Mouse (Mus musculus): ENCODE results near the gene Pdpn. TPM values are rescaled to one million over a fixed set of nuclear protein-coding genes. Genes with fewer than 3 reads are reported as not detected.

Gene Pdpn
- polyA plus RNA-seq, 1 experiment: not detected

- Histone ChIP-seq H3K36me3 (replicated peaks; ENCODE audit: low read length) (no peaks in the 10 kb centered on the region), H3K27me3 (replicated peaks) (peaks cover 20% of the 10 kb centered on the region), H3K9me3 (peaks cover 3% of the 10 kb centered on the region; the same call in 1 of the 2 replicates), H3K4me3 (replicated peaks) (no peak overlapping the region), H3K4me1 (peaks cover 4% of the 10 kb centered on the region; the same call in 1 of the 2 replicates)
- TF ChIP-seq GATA1 (IDR thresholded peaks at IDR 0.05; ENCODE audit: borderline replicate concordance, low read length) (no peak), FLI1 (IDR thresholded peaks at IDR 0.05; ENCODE audit: low read length) (no peak)
Observed at GRCm38 (mm10) chr4:143219316-143219751, 80.0 kb downstream of the Pdpn start.

DNA sequence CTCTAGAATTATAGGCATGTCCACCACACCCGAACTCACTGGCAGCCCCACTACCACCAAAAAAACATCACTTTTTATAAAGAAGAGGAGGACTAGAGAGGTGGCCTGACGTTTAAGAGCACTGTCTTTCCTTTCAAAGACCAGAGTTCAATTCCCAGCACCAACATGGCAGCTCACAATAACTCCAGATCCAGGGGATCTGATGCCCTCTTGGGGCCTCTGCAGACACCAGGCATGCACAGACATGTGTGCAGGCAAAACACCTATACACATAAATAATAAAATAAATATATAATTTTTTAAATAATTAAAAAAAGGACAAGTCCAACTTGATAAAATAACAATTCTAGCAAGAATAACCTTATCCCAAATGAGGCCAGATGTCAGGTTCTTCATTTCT, 80.5 kb downstream of the Pdpn start:
- TF ChIP-seq FLI1 (IDR thresholded peaks at IDR 0.05; ENCODE audit: low read length) (no peak), GATA1 (IDR thresholded peaks at IDR 0.05; ENCODE audit: borderline replicate concordance, low read length) (no peak)
- H3K4me3 ChIP-seq (replicated peaks): no peak overlapping the region
- no peaks in the 10 kb centered on the region for H3K36me3 ChIP-seq (replicated peaks; ENCODE audit: low read length)
- H3K9me3 ChIP-seq: peaks cover 6% of the 10 kb centered on the region; the same call in 1 of the 2 replicates
- H3K4me1 ChIP-seq: peaks cover 4% of the 10 kb centered on the region; the same call in 1 of the 2 replicates
- H3K27me3 ChIP-seq (replicated peaks): peaks cover 23% of the 10 kb centered on the region

Other genes starting within 250 kb of the Pdpn start
- 1.2 and 4.5 TPM in 2 replicates for gene Prdm2, start 86.6 kb downstream of the Pdpn start, polyA plus RNA-seq (2012; ENCODE audit: insufficient read depth, low replicate concordance)
- not detected in 2 replicates for gene Lrrc38, start 50.2 kb upstream of the Pdpn start, polyA plus RNA-seq (2012; ENCODE audit: insufficient read depth, low replicate concordance)
- not detected in 2 replicates for gene Pramel1, start 94.9 kb upstream of the Pdpn start, polyA plus RNA-seq (2012; ENCODE audit: insufficient read depth, low replicate concordance)
- 0.29 TPM in 1 of 2 replicates, not detected in the other for gene Pramef8, start 112.9 kb upstream of the Pdpn start, polyA plus RNA-seq (2012; ENCODE audit: insufficient read depth, low replicate concordance)
- gene Oog4, start 150.8 kb upstream of the Pdpn start, polyA plus RNA-seq (2012; ENCODE audit: insufficient read depth, low replicate concordance): not detected in 2 replicates
- not detected in 2 replicates for gene Gm13043, start 211.8 kb upstream of the Pdpn start, polyA plus RNA-seq (2012; ENCODE audit: insufficient read depth, low replicate concordance)
- not detected in 2 replicates for gene Gm13040, start 236.4 kb upstream of the Pdpn start, polyA plus RNA-seq (2012; ENCODE audit: insufficient read depth, low replicate concordance)